ENCODE assay signal across 7 mouse cellular contexts in genomic region chr5:115908251-115908650, GRCm38 (mm10).
DNase-seq lines count a peak whose midpoint lies in the region; ATAC-seq lines count a peak whose summit lies in the region.

No protein-coding gene starts in this region.

- no peaks in the 10 kb centered on the region for H3K36me3 ChIP-seq in forebrain, embryonic 15.5 days
- no peaks in the 10 kb centered on the region for H3K36me3 ChIP-seq in neural tube, embryonic 12.5 days

- no peaks in the 10 kb centered on the region for H3K27me3 ChIP-seq in forebrain, embryonic 15.5 days
- no peaks in the 10 kb centered on the region for H3K27me3 ChIP-seq in neural tube, embryonic 12.5 days (replicated peaks)

- peak; percentile 43 for DNase-seq in MN1 (ENCODE audit: low spot score)
- DNase-seq in brain, embryonic 18.5 days (ENCODE audit: low read depth, low spot score), result peak; percentile 28
- peak; percentile 77 to 79 for DNase-seq in left cerebral cortex, postnatal 10 days (ENCODE audit: extremely low spot score in 1 of 2, low spot score in 2 of 2)
- no peak for DNase-seq in thymus, postnatal 25 days
- DNase-seq in natural killer cell, adult 2 months (ENCODE audit: low spot score in 2 of 2), result no peak

- peak overlapping the region; percentile 17; the same call in 1 of the 2 replicates for H3K27ac ChIP-seq in forebrain, embryonic 15.5 days (replicated peaks)
- no peak overlapping the region for H3K27ac ChIP-seq in neural tube, embryonic 12.5 days

- peaks cover 28% of the 10 kb centered on the region for H3K4me1 ChIP-seq in forebrain, embryonic 15.5 days
- peaks cover 21% of the 10 kb centered on the region for H3K4me1 ChIP-seq in neural tube, embryonic 12.5 days

- ATAC-seq in forebrain, embryonic 15.5 days (replicated peaks), result peak; percentile 73
- ATAC-seq in neural tube, embryonic 12.5 days (ENCODE audit: low FRiP score, low read depth), result peak; percentile 35; the same call in 1 of the 2 replicates

- 24% methylated on average over 10 of the region's 10 CpGs for WGBS in forebrain, embryonic 15.5 days
- WGBS in neural tube, embryonic 12.5 days, result 23% methylated on average over 10 of the region's 10 CpGs

- H3K4me3 ChIP-seq in forebrain, embryonic 15.5 days, result peak overlapping the region; percentile 37
- H3K4me3 ChIP-seq in neural tube, embryonic 12.5 days, result 0 out of 2 replicates have a peak overlapping the region, but pooled peaks have one; percentile 10

- no peaks in the 10 kb centered on the region for H3K9me3 ChIP-seq in forebrain, embryonic 15.5 days
- H3K9me3 ChIP-seq in neural tube, embryonic 12.5 days, result no peaks in the 10 kb centered on the region

- intact Hi-C loops in left cerebral cortex, postnatal 10 days (cut with DNase I), result loop anchor here (5.0 kb wide), 2 partner anchors 66 to 111 kb away; no protein-coding TSS in a partner anchor

- peak overlapping the region; percentile 67 for H3K4me2 ChIP-seq in forebrain, embryonic 15.5 days (replicated peaks)
- H3K4me2 ChIP-seq in neural tube, embryonic 12.5 days (replicated peaks), result peak overlapping the region; percentile 69

- 0 out of 2 replicates have a peak overlapping the region, but pooled peaks have one; percentile 20 for H3K9ac ChIP-seq in forebrain, embryonic 15.5 days (replicated peaks)
- H3K9ac ChIP-seq in neural tube, embryonic 12.5 days, result no peak overlapping the region

Comparison
In these comparisons a context has a peak if more than half of its experiments do, and no peak if none do; other contexts are left out.
1. DNase-seq: peak in MN1 (single experiment), brain, embryonic 18.5 days (single experiment) and left cerebral cortex, postnatal 10 days (2 of 2); none in thymus, postnatal 25 days (single experiment) and natural killer cell, adult 2 months (0 of 2).